Mouse (Mus musculus): ENCODE data around the gene Ran. TPM values are rescaled to one million over a fixed set of nuclear protein-coding genes. Genes with fewer than 3 reads are reported as not detected.

Ran gene
- polyA plus RNA-seq, 1 experiment from 2014 or later, result 206 TPM

DNA sequence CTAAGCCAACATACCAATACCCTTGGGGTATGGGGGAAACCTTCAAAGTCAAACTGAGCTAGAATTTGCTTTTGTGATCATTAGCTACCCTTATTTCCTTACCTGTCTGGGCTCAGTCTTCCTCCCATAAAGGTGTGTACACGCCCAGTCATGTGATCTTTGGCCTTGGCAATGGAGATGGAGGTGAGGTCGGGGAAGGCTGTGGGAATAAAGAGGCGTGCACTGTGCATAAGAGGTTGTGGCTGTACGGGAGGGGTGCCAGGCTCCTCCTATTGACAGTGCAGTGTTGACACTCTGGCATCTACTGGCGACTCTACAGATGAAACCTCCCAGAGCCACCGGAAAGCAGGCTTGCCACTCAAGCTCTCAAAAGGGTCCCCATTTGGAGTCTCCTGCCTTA lies 53.5 kb downstream of the Ran start:
- ATAC-seq, result no peak
- Histone ChIP-seq H3K27me3 (ENCODE audit: insufficient read depth, low read length) (no peaks in the 10 kb centered on the region), H3K9ac (replicated peaks) (no peak overlapping the region), H3K36me3 (replicated peaks; ENCODE audit: insufficient read depth, low read length) (no peaks in the 10 kb centered on the region), H3K4me3 (ENCODE audit: low read depth, low read length) (no peak overlapping the region), H3K27ac (ENCODE audit: low read depth) (no peak overlapping the region), H3K4me2 (ENCODE audit: low read depth, low read length) (no peak overlapping the region), H3K4me1 (ENCODE audit: insufficient read depth) (no peaks in the 10 kb centered on the region), H3K9me3 (ENCODE audit: low read length) (no peaks in the 10 kb centered on the region)
- WGBS (ENCODE audit: insufficient replicate concordance), result 45% methylated on average over 6 of the region's 6 CpGs
- no peak for DNase-seq
- TF ChIP-seq CTCF (IDR thresholded peaks at IDR 0.05; ENCODE audit: low read depth) (no peak), EP300 (IDR thresholded peaks at IDR 0.05; ENCODE audit: low read depth) (no peak)

Other genes with a start within 250 kb of the Ran start
- not detected in 2 replicates for gene Rimbp2, start 66.6 kb upstream of the Ran start, polyA plus RNA-seq (2015; fragmentation: Nextera tagmentation; extraction: Ambion mirVana)
- 30.9 and 35.6 TPM in 2 replicates for gene Stx2, start 11.5 kb upstream of the Ran start, polyA plus RNA-seq (2015; fragmentation: Nextera tagmentation; extraction: Ambion mirVana)
- gene Adgrd1, start 76.7 kb downstream of the Ran start, polyA plus RNA-seq (2015; fragmentation: Nextera tagmentation; extraction: Ambion mirVana), result 0.32 and 0.34 TPM in 2 replicates

All from liver, postnatal 0 days (tissue).